Comparison of ENCODE assay signal across 31 mouse cellular contexts in the genomic region with DNA sequence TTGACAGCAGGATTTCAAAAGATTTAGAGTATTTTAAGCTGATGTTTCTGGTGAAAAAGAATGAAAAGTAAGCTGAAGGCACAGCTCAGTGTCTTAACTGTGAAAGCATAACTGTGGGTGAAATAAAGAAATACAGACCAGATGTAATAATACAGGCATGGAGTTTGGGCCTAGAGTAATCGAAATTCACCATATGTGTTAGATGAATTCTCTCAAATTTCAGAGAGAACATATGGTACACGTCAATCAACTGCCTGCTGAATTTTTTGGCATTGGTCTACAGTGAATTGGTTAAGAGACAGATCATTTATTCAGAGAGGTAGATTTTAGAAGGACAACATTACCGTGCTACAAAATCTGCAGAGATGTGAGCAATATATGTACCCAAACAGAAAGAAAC.
DNase-seq lines count a peak whose midpoint lies in the region; ATAC-seq lines count a peak whose summit lies in the region.
"Had no signal": no experiment of that assay in that cellular context is flagged by ENCODE, and none has a peak within 500 bp of the region (broad histone marks: within the 10 kb centered on the region; RNA-seq: fewer than 3 reads in every experiment).

No protein-coding gene starts in this region.

- H3K27me3 ChIP-seq in forebrain, embryonic 13.5 days: no peaks in the 10 kb centered on the region
- no peaks in the 10 kb centered on the region for H3K27me3 ChIP-seq in forebrain, embryonic 12.5 days
- no peaks in the 10 kb centered on the region for H3K27me3 ChIP-seq in forebrain, embryonic 16.5 days (replicated peaks; ENCODE audit: control insufficient read depth, insufficient read depth, low read length)
- H3K27me3 ChIP-seq in forebrain, embryonic 10.5 days (ENCODE audit: poor library complexity, severe bottlenecking): no peaks in the 10 kb centered on the region
- no peaks in the 10 kb centered on the region for H3K27me3 ChIP-seq in embryonic facial prominence, embryonic 14.5 days (replicated peaks; ENCODE audit: control insufficient read depth, insufficient read depth, low read length)
- H3K27me3 ChIP-seq: CH12.LX; embryonic facial prominence, embryonic 12.5 days; heart, embryonic 12.5 days; heart, embryonic 15.5 days had no signal

- H3K9ac ChIP-seq in forebrain, embryonic 13.5 days: no peak overlapping the region
- H3K9ac ChIP-seq in forebrain, embryonic 12.5 days: no peak overlapping the region
- H3K9ac ChIP-seq in forebrain, embryonic 16.5 days (replicated peaks; ENCODE audit: low read depth, low read length): no peak overlapping the region
- H3K9ac ChIP-seq in embryonic facial prominence, embryonic 14.5 days (ENCODE audit: low read depth, low read length): no peak overlapping the region
- H3K9ac ChIP-seq: embryonic facial prominence, embryonic 12.5 days; heart, embryonic 12.5 days; heart, embryonic 15.5 days; hindbrain, embryonic 14.5 days had no signal

- no peak overlapping the region for H3K4me2 ChIP-seq in forebrain, embryonic 13.5 days
- no peak overlapping the region for H3K4me2 ChIP-seq in forebrain, embryonic 12.5 days
- H3K4me2 ChIP-seq in forebrain, embryonic 16.5 days (ENCODE audit: low read length): no peak overlapping the region
- no peak overlapping the region for H3K4me2 ChIP-seq in embryonic facial prominence, embryonic 14.5 days (ENCODE audit: low read depth, low read length)
- H3K4me2 ChIP-seq: embryonic facial prominence, embryonic 12.5 days; heart, embryonic 12.5 days; heart, embryonic 15.5 days; hindbrain, embryonic 14.5 days had no signal

- 72% methylated on average over 3 of the region's 3 CpGs for WGBS in forebrain, embryonic 13.5 days
- WGBS in forebrain, embryonic 12.5 days: 68% methylated on average over 3 of the region's 3 CpGs
- 54% methylated on average over 3 of the region's 3 CpGs for WGBS in forebrain, embryonic 16.5 days
- WGBS in forebrain, embryonic 10.5 days: 84% methylated on average over 3 of the region's 3 CpGs
- WGBS in embryonic facial prominence, embryonic 14.5 days: 21% methylated on average over 3 of the region's 3 CpGs

- no peaks in the 10 kb centered on the region for H3K4me1 ChIP-seq in forebrain, embryonic 13.5 days
- no peaks in the 10 kb centered on the region for H3K4me1 ChIP-seq in forebrain, embryonic 12.5 days
- no peaks in the 10 kb centered on the region for H3K4me1 ChIP-seq in forebrain, embryonic 16.5 days (replicated peaks; ENCODE audit: control insufficient read depth, insufficient read depth, low read length)
- no peaks in the 10 kb centered on the region for H3K4me1 ChIP-seq in forebrain, embryonic 10.5 days
- H3K4me1 ChIP-seq in embryonic facial prominence, embryonic 14.5 days (ENCODE audit: control insufficient read depth, insufficient read depth, low read length): no peaks in the 10 kb centered on the region
- H3K4me1 ChIP-seq: embryonic facial prominence, embryonic 12.5 days; heart, embryonic 12.5 days; heart, embryonic 15.5 days had no signal

- no peaks in the 10 kb centered on the region for H3K9me3 ChIP-seq in forebrain, embryonic 13.5 days (replicated peaks)
- H3K9me3 ChIP-seq in forebrain, embryonic 12.5 days: no peaks in the 10 kb centered on the region
- no peaks in the 10 kb centered on the region for H3K9me3 ChIP-seq in forebrain, embryonic 16.5 days (ENCODE audit: control insufficient read depth, low read length)
- no peaks in the 10 kb centered on the region for H3K9me3 ChIP-seq in forebrain, embryonic 10.5 days
- no peaks in the 10 kb centered on the region for H3K9me3 ChIP-seq in embryonic facial prominence, embryonic 14.5 days (ENCODE audit: control insufficient read depth, low read length)
- H3K9me3 ChIP-seq: embryonic facial prominence, embryonic 12.5 days; heart, embryonic 12.5 days; heart, embryonic 15.5 days had no signal

- H3K36me3 ChIP-seq in forebrain, embryonic 13.5 days (ENCODE audit: poor library complexity, severe bottlenecking): no peaks in the 10 kb centered on the region
- no peaks in the 10 kb centered on the region for H3K36me3 ChIP-seq in forebrain, embryonic 12.5 days (replicated peaks)
- H3K36me3 ChIP-seq in forebrain, embryonic 16.5 days (ENCODE audit: control insufficient read depth, insufficient read depth): no peaks in the 10 kb centered on the region
- no peaks in the 10 kb centered on the region for H3K36me3 ChIP-seq in forebrain, embryonic 10.5 days (replicated peaks)
- no peaks in the 10 kb centered on the region for H3K36me3 ChIP-seq in embryonic facial prominence, embryonic 14.5 days (ENCODE audit: control insufficient read depth, insufficient read depth, low read length)
- H3K36me3 ChIP-seq: embryonic facial prominence, embryonic 12.5 days; G1E; heart, embryonic 12.5 days; heart, embryonic 15.5 days had no signal

- no peak overlapping the region for H3K4me3 ChIP-seq in forebrain, embryonic 13.5 days
- H3K4me3 ChIP-seq in forebrain, embryonic 12.5 days (replicated peaks): no peak overlapping the region
- H3K4me3 ChIP-seq in forebrain, embryonic 16.5 days (replicated peaks; ENCODE audit: low read length): no peak overlapping the region
- no peak overlapping the region for H3K4me3 ChIP-seq in forebrain, embryonic 10.5 days
- no peak overlapping the region for H3K4me3 ChIP-seq in embryonic facial prominence, embryonic 14.5 days (ENCODE audit: low read depth, low read length)
- H3K4me3 ChIP-seq: embryonic facial prominence, embryonic 12.5 days; erythroblast, embryonic 14.5 days; heart, embryonic 12.5 days; heart, embryonic 15.5 days had no signal

- DNase-seq in forebrain, embryonic 10.5 days (ENCODE audit: extremely low spot score, low spot score): no peak
- DNase-seq in brain, adult 2 months (ENCODE audit: low read depth, low spot score): peak; percentile 2
- peak; percentile 22 for DNase-seq in embryonic facial prominence, embryonic 14.5 days (ENCODE audit: low spot score)
- no peak for DNase-seq in cerebellum, postnatal 10 days
- DNase-seq in adrenal gland, adult 2 months: no peak
- DNase-seq: adrenal gland, postnatal 14 days; B cell, adult 2 months; cerebellum, adult 2 months; cerebellum, adult 9-11 months; cerebellum, postnatal 36 days; embryo, embryonic 11 days; gastrocnemius, postnatal 25 days; heart, adult 18-20 months; heart, postnatal 10 days; heart, postnatal 4 days; kidney, adult 18-20 months; kidney, adult 9 months had no signal

- H3K27ac ChIP-seq in forebrain, embryonic 13.5 days: no peak overlapping the region
- H3K27ac ChIP-seq in forebrain, embryonic 12.5 days: no peak overlapping the region
- no peak overlapping the region for H3K27ac ChIP-seq in forebrain, embryonic 16.5 days (ENCODE audit: low read length)
- H3K27ac ChIP-seq in forebrain, embryonic 10.5 days: no peak overlapping the region
- H3K27ac ChIP-seq in embryonic facial prominence, embryonic 14.5 days (replicated peaks; ENCODE audit: low read depth, low read length): no peak overlapping the region
- H3K27ac ChIP-seq: embryonic facial prominence, embryonic 12.5 days; heart, embryonic 15.5 days; hindbrain, embryonic 14.5 days; hindbrain, postnatal 0 days had no signal

- peak; percentile 57; the same call in 1 of the 2 replicates for ATAC-seq in forebrain, embryonic 13.5 days
- ATAC-seq in forebrain, embryonic 12.5 days (ENCODE audit: low FRiP score): no peak
- ATAC-seq in forebrain, embryonic 16.5 days: peak; percentile 79
- no peak for ATAC-seq in embryonic facial prominence, embryonic 14.5 days (ENCODE audit: low read depth)
- ATAC-seq: hindbrain, postnatal 0 days; inflammation-experienced regulatory T-cells, adult 6 months; intestine, embryonic 16.5 days; Patski had no signal

Comparison
In these comparisons a context has a peak if more than half of its experiments do, and no peak if none do; other contexts are left out.
1. ATAC-seq: peak in forebrain, embryonic 13.5 days (single experiment) and forebrain, embryonic 16.5 days (single experiment); none in forebrain, embryonic 12.5 days (single experiment) and embryonic facial prominence, embryonic 14.5 days (single experiment).
2. DNase-seq: peak in brain, adult 2 months (single experiment) and embryonic facial prominence, embryonic 14.5 days (single experiment); none in forebrain, embryonic 10.5 days (single experiment), cerebellum, postnatal 10 days (0 of 2) and adrenal gland, adult 2 months (single experiment).